Mouse (Mus musculus) embryonic facial prominence, embryonic 11.5 days (tissue): Measurements from ENCODE around the gene Ghrh. TPM values are rescaled to one million over a fixed set of nuclear protein-coding genes. Genes with fewer than 3 reads are reported as not detected.

Experiments
- ATAC-seq: fragments of 200-750 bp; cut with Nextera tagmentation; replicated peaks from 2 replicates; pipeline ENCODE4 v1.8.0; 2017; ENCODE audit warnings: low read depth; ENCODE audit not compliant: insufficient number of reproducible peaks, low FRiP score, low TSS enrichment
- DNase-seq: peaks from one replicate; pipeline ENCODE4 v3.0.0-alpha.2; 2015; ENCODE audit warnings: low spot score
- H3K27ac ChIP-seq: fragments of 300-500 bp; sonication (generic); replicated peaks from 2 replicates; pipeline ENCODE4 v1.5.1; 2014; ENCODE audit warnings: mild to moderate bottlenecking, low read depth, low read length, control low read depth
- H3K27me3 ChIP-seq: fragments of 300-500 bp; sonication (generic); 2 replicates; pipeline ENCODE4 v1.6.1; 2014; ENCODE audit warnings: mild to moderate bottlenecking, low read length, moderate library complexity, mixed read lengths; ENCODE audit not compliant: control insufficient read depth, insufficient read depth
- H3K36me3 ChIP-seq: fragments of 300-500 bp; sonication (generic); replicated peaks from 2 replicates; pipeline ENCODE4 v1.6.1; 2014; ENCODE audit warnings: low read depth, mild to moderate bottlenecking, low read length, moderate library complexity, mixed read lengths; ENCODE audit not compliant: control insufficient read depth, insufficient read depth
- H3K4me1 ChIP-seq: fragments of 300-500 bp; sonication (generic); 2 replicates; pipeline ENCODE4 v1.6.1; 2014; ENCODE audit warnings: low read length, mixed read lengths; ENCODE audit not compliant: control insufficient read depth, insufficient read depth
- H3K4me2 ChIP-seq: fragments of 300-500 bp; sonication (generic); 2 replicates; pipeline ENCODE4 v1.6.1; 2014; ENCODE audit warnings: low read depth, mild to moderate bottlenecking, control low read depth, low read length, moderate library complexity
- H3K4me3 ChIP-seq: fragments of 300-500 bp; sonication (generic); 2 replicates; pipeline ENCODE4 v1.5.1; 2014; ENCODE audit warnings: low read depth, low read length, control low read depth
- H3K9ac ChIP-seq: fragments of 300-500 bp; sonication (generic); replicated peaks from 2 replicates; pipeline ENCODE4 v1.6.1; 2014; ENCODE audit warnings: mild to moderate bottlenecking, control low read depth, low read length
- H3K9me3 ChIP-seq: fragments of 300-500 bp; sonication (generic); replicated peaks from 2 replicates; pipeline ENCODE4 v1.6.1; 2016; ENCODE audit warnings: mild to moderate bottlenecking, low read length, inconsistent platforms, mixed read lengths; ENCODE audit not compliant: control insufficient read depth
- WGBS: fragments of 180-500 bp; shearing (Covaris S2); extraction: QIAGEN DNeasy Blood & Tissue Kit; methylation state at CpG from one replicate; pipeline ENCODE4 v1.1.7; 2014; 5-methylcytosine and 5-hydroxymethylcytosine counted together
- polyA plus RNA-seq: library from polyadenylated mRNA; unstranded; fragments of >200 nt; fragmentation: Nextera tagmentation; extraction: Ambion mirVana; gene quantifications from 2 replicates; pipeline ENCODE4 v1.2.1, GENCODE M21; 2014

Ghrh gene
- polyA plus RNA-seq, 1 experiment from 2014 or later = 2.2 TPM

DNA sequence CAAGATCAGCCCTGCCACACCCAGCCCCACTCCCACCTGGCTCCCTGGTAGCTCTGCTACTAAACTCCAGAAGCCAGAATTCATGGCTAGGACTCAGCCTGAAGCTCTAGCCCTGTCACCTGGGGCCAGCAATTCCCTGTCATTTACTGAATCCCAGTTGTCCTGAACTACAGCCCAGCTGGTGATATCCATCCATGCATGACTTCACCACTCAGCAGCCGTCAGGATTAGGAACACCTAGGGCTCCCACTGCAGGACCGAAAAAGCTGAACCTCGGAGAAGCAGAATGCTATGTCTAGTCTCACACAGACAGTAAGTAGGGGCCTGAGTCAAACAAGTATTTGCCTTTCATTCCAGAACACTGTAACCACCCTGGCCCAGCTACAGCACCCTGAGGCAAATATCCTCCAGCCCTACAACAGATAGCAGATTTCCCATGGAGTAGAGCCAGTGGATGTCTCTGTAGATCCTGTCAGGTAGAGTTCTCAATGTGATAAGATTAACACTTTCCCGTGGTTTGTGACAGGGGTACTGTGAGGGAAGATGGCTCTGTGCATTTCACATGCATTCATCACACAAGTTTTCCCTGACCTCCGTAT lies 4.9 kb downstream of the Ghrh start:
- H3K27ac ChIP-seq = 0 out of 2 replicates have a peak overlapping the region, but pooled peaks have one; percentile 5
- H3K27me3 ChIP-seq = no peaks in the 10 kb centered on the region
- H3K36me3 ChIP-seq = no peaks in the 10 kb centered on the region
- no peaks in the 10 kb centered on the region for H3K4me1 ChIP-seq
- no peak overlapping the region for H3K4me2 ChIP-seq
- peak overlapping the region; percentile 35; the same call in 1 of the 2 replicates for H3K9ac ChIP-seq
- 50% methylated on average over 5 of the region's 5 CpGs for WGBS
- ATAC-seq (no peak), DNase-seq (no peak)
- no peaks in the 10 kb centered on the region for H3K9me3 ChIP-seq
- no peak overlapping the region for H3K4me3 ChIP-seq

DNA sequence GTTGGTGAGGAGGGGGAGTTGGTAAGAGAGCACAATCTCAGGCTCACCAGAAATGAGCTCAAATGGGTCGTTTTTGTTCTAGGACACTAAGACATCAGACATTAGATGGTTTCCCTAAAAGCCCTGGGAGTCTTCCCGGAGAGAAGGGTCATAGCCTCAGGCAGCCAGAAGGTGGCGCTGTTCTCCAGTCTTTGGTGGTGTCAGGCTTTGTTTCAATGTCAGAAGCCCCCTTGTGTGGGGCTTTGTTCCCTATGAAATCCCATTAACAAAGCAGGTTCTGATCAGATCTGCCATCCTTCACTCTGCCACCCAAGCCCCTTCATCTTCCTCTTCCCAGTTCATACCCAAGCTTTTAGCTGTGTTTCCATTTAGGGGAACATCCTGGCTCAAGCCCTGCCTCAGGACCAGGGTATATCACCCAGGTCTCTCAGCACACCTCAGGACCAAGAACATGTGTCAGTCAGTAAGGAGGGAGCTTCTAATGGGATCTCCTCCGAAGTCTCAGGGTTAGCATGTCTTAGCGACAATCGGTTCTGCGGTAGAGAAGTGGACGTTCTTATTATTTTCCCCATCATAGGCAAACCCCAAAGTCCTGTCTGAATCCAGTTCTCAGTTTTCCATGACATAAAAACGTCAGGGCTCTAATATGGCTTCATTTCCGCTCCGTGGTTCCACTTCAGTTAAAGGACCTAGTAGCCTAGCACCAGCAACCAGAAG lies 5.6 kb downstream of the Ghrh start:
- Histone ChIP-seq H3K4me1 (no peaks in the 10 kb centered on the region), H3K4me2 (no peak overlapping the region), H3K36me3 (no peaks in the 10 kb centered on the region), H3K4me3 (no peak overlapping the region), H3K9ac (peak overlapping the region; percentile 42), H3K9me3 (no peaks in the 10 kb centered on the region), H3K27me3 (no peaks in the 10 kb centered on the region), H3K27ac (no peak overlapping the region)
- ATAC-seq = 0 out of 2 replicates have a peak, but pooled peaks have one; percentile 21
- peak; percentile 93 for DNase-seq
- 37% methylated on average over 11 of the region's 11 CpGs for WGBS

DNA sequence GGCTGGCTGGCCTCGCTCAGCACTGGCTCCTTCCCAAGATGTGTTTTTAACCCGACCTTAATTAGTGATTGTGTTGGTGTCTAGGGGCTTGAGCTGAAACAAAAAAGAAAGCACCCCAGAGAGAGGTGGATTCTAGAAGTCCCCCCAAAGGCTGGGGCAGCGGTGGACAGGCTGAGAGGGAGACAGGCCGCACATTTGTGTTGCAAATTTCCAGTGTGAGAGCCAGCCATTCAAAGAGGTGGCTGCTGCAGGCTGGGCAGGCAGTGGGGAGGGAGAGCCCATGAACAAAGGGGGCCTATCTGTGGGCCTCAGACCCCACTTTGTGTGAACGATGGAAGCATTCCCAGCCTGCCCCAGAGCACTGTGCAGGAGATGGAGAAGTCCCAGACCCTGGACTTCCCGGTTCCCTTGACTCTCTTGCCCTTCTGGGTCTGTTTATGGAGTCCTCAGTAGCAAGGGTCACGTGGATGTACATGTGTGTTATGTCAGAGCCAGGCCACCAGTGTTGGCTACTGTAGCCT lies 7.0 kb downstream of the Ghrh start:
- Histone ChIP-seq H3K4me1 (no peaks in the 10 kb centered on the region), H3K4me3 (no peak overlapping the region), H3K27ac (peak overlapping the region; percentile 57), H3K27me3 (no peaks in the 10 kb centered on the region), H3K9me3 (no peaks in the 10 kb centered on the region), H3K4me2 (no peak overlapping the region), H3K36me3 (no peaks in the 10 kb centered on the region), H3K9ac (0 out of 2 replicates have a peak overlapping the region, but pooled peaks have one; percentile 7)
- DNase-seq (peak; percentile 48), ATAC-seq (peak; percentile 45; the same call in 1 of the 2 replicates)
- 23% methylated on average over 7 of the region's 7 CpGs for WGBS

DNA sequence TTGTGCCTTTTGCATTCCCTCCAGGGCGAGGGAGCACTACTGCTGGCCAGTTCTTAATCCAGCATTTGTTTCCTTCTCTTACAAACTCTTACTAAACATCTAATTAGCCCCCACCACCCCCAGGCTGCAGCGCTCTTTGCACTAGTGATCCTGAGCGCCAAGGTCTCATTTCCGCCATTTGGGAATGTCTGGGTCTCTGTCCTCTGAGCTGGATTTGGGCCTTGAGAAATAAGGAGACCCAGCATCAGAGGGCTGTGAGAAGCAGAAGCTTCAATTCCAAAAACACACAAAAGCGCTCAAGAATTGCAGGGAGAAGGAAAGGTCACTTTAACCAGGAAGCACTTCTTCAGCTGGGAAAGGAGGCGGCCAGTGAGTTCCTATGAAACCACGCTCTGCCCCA lies 7.8 kb downstream of the Ghrh start:
- Histone ChIP-seq H3K9ac (no peak overlapping the region), H3K4me1 (no peaks in the 10 kb centered on the region), H3K4me2 (no peak overlapping the region), H3K27ac (peak overlapping the region; percentile 11; the same call in 1 of the 2 replicates), H3K27me3 (no peaks in the 10 kb centered on the region), H3K36me3 (no peaks in the 10 kb centered on the region), H3K4me3 (no peak overlapping the region), H3K9me3 (no peaks in the 10 kb centered on the region)
- ATAC-seq = no peak
- 66% methylated on average over 7 of the region's 7 CpGs for WGBS
- no peak for DNase-seq

DNA sequence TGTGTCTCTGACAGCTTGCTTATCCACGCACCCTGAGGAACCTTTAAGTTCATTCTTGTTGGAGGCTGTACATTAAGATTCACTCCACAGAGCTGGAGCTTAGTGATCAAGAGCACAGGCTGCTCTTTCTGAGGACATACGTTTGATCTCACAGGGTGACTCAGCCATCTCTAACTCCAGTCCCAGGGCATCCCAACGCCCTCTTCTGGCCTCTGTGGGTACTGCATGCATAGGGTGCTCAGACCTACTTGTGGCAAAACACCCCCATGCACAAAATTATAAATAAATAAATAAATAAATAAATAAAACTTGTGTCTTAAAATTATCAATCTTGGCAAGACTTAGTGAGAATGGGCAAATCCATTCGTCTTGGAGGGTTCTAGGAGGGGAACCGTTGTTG lies 8.6 kb downstream of the Ghrh start:
- no peaks in the 10 kb centered on the region for H3K4me1 ChIP-seq
- DNase-seq = peak; percentile 71
- no peak overlapping the region for H3K27ac ChIP-seq
- no peak overlapping the region for H3K4me2 ChIP-seq
- no peak overlapping the region for H3K4me3 ChIP-seq
- WGBS = 38% methylated on average over 5 of the region's 5 CpGs
- H3K27me3 ChIP-seq = no peaks in the 10 kb centered on the region
- ATAC-seq = no peak
- H3K9ac ChIP-seq = no peak overlapping the region
- no peaks in the 10 kb centered on the region for H3K9me3 ChIP-seq
- no peaks in the 10 kb centered on the region for H3K36me3 ChIP-seq

DNA sequence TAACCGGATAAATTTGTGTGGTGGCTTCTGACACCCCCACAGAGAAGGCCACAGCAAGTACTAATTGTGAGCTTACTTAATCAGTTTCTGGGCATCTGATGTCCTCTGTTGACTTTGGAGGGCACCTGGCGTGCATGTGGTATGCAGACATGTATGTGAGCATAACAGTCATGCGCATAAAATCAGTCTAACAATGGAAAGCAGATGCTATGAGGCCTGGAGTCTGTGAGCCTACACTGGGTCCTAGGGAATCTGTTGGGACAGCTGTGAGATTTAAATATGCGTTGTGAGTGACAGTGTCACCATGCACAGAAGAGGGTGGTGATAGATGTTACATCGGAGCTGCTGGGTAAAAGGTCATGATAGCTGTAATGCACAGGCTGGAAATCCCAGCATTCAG lies 15.2 kb downstream of the Ghrh start:
- WGBS = 75% methylated on average over 5 of the region's 5 CpGs
- H3K4me2 ChIP-seq = no peak overlapping the region
- no peak overlapping the region for H3K4me3 ChIP-seq
- no peaks in the 10 kb centered on the region; the same call in 1 of the 2 replicates for H3K36me3 ChIP-seq
- no peak for ATAC-seq
- no peaks in the 10 kb centered on the region for H3K27me3 ChIP-seq
- no peak overlapping the region for H3K9ac ChIP-seq
- no peak overlapping the region for H3K27ac ChIP-seq
- DNase-seq = peak; percentile 61
- no peaks in the 10 kb centered on the region for H3K4me1 ChIP-seq
- H3K9me3 ChIP-seq = no peaks in the 10 kb centered on the region

DNA sequence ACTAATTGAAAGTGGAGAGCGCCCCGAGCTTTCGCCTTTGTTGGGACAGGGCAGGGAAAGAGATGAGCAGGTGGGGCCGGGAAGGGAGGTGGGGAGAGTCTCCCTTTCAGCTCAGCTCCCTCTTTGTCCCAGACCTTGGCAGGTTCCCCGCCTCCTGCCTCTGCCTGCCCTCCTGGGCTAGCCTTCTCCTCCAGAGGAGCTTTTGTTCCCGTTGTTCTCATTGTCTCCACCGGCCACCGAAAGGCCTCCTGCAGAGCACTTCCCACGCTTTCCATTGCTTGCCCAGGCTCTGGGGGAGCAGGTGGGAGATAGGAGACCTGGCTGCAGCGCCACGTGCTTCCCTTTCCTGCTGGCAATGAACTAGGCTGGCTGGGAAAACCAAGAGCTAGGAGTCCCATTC lies 18.7 kb downstream of the Ghrh start:
- Histone ChIP-seq H3K9ac (no peak overlapping the region; the same call in 1 of the 2 replicates), H3K9me3 (no peaks in the 10 kb centered on the region), H3K4me1 (no peaks in the 10 kb centered on the region), H3K4me2 (no peak overlapping the region), H3K27me3 (no peaks in the 10 kb centered on the region), H3K4me3 (no peak overlapping the region), H3K36me3 (peaks cover 9% of the 10 kb centered on the region), H3K27ac (no peak overlapping the region; the same call in 1 of the 2 replicates)
- peak; percentile 58 for DNase-seq
- 22% methylated on average over 11 of the region's 11 CpGs for WGBS
- ATAC-seq = peak; percentile 62

DNA sequence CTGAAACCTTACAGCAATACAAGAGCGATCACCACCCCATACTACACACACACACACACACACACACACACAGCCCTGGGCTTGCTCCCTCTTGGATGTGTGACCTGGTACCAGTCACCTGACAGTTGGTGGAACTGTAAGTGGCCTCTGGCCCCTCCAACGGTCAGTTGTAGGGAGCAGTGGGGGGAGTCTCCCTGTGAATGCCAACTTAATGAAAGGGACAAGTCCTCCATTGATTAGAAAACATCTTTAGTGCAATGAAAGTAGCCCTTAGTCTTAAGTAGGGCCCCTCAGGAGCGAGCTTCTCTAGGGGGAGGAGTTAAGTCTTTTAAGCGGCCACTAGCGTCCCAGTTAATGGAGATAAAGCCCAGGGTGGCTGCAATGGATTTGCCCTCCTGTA lies 19.2 kb downstream of the Ghrh start:
- Histone ChIP-seq H3K9ac (no peak overlapping the region), H3K27ac (no peak overlapping the region; the same call in 1 of the 2 replicates), H3K9me3 (no peaks in the 10 kb centered on the region), H3K4me1 (no peaks in the 10 kb centered on the region), H3K4me2 (no peak overlapping the region), H3K36me3 (peaks cover 10% of the 10 kb centered on the region), H3K4me3 (no peak overlapping the region), H3K27me3 (no peaks in the 10 kb centered on the region)
- 33% methylated on average over 5 of the region's 5 CpGs for WGBS
- ATAC-seq (peak; percentile 55), DNase-seq (no peak)
